Mouse (Mus musculus): ENCODE results near the gene AA467197. TPM values are rescaled to one million over a fixed set of nuclear protein-coding genes. Genes with fewer than 3 reads are reported as not detected.
A peak's percentile ranks its signal among the peaks of the same experiment; 100 is the strongest.

Gene AA467197
- polyA plus RNA-seq (2016; fragmentation: Nextera tagmentation; extraction: Ambion mirVana) = 0.67 and 0.70 TPM in 2 replicates

DNA sequence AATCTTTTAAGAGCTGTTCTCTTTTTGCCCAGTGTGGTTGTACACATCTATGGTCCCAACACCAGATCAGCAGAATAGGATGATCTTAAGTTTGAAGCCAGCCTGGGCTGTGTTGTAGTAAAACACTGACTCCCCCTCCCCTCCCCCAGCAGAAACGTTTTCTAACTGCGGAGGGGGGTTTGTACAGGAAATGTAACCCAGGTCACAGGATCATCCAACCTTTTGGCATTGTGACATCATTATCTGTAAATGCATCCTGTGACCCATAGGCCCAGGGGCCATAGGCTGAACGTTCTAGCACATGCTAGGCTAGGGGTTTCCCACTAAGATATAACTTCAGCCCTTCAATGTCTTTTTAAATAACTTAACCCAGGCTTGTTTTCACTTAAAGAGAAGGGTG is at the start of gene AA467197:
TSS of gene AA467197 (plus strand) at position 301 of the 400 bp plus-strand sequence.
- Histone ChIP-seq H3K9me3 (no peaks in the 10 kb centered on the region), H3K4me2 (peak within 1 kb of the TSS; percentile 74), H3K9ac (peak within 1 kb of the TSS; percentile 53), H3K27me3 (peaks cover 9% of the 10 kb centered on the region), H3K36me3 (replicated peaks) (peaks cover 19% of the 10 kb centered on the region), H3K27ac (no peak within 1 kb of the TSS), H3K4me3 (replicated peaks) (peak within 1 kb of the TSS; percentile 41), H3K4me1 (peaks cover 9% of the 10 kb centered on the region)
- 63% methylated on average over 3 of the region's 3 CpGs for WGBS
- no peak for ATAC-seq (ENCODE audit: low FRiP score)

DNA sequence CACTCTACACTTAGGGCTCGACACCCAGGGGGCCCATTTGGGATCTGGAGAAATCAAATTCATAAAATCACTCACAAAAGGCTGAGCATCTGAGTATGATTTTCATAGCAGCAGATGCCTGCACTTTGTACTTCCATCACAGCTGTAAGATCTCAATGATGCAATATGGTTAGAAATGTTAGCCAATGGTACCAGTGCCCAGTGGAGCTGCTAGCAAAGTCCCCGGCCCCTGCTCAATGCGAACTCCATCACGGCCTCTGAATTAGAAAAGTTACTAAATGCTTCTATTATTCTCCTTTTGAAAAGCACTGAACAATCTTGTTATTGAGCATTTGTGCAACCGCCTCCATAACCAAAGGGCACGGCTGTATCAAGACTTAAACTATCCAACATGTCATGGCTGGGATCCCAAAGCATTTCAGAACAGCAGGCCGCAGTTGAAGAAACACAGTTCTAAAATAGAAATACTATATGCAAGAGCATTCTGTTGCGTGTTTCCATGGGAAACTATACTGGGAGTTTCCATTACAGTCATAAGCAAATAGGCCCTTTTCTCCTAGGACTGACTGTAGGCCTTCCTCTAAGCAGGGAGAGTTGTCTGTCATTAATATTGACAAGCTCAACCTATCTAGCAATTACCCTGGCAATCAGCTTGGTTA is 48.8 kb upstream of the AA467197 start:
- H3K9ac ChIP-seq = no peak overlapping the region
- H3K4me2 ChIP-seq = no peak overlapping the region
- H3K27me3 ChIP-seq = no peaks in the 10 kb centered on the region
- 79% methylated on average over 8 of the region's 8 CpGs for whole genome bisulfite sequencing
- H3K9me3 ChIP-seq = no peaks in the 10 kb centered on the region
- H3K27ac ChIP-seq = no peak overlapping the region
- no peaks in the 10 kb centered on the region for H3K36me3 ChIP-seq (replicated peaks)
- H3K4me3 ChIP-seq (replicated peaks) = no peak overlapping the region
- ATAC-seq (ENCODE audit: low FRiP score) = no peak
- H3K4me1 ChIP-seq = 0 out of 2 replicates have a peak, but pooled peaks cover 2% of the 10 kb centered on the region

DNA sequence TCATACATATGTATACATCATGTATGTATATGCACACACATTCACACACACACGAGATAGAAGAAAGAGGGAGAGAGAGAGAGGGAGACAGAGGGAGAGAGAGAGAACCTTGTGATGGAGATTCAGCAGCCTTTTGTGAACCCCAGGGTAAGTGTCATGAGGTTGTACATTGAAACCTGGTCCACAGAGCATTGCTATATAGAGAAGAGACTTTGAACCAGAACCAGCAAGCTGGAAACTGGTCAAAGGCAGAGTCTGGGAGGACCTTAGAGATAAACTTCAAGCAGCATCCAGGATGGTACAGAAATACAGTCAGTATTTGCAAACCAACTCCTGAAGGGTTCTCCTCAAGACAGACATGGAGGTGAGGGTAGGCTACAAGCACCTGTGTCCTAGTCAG is 46.4 kb upstream of the AA467197 start:
- ATAC-seq (ENCODE audit: low FRiP score) = no peak
- H3K9ac ChIP-seq = no peak overlapping the region
- H3K4me3 ChIP-seq (replicated peaks) = no peak overlapping the region
- no peak overlapping the region for H3K4me2 ChIP-seq
- H3K4me1 ChIP-seq = 0 out of 2 replicates have a peak, but pooled peaks cover 2% of the 10 kb centered on the region
- no peaks in the 10 kb centered on the region for H3K36me3 ChIP-seq (replicated peaks)
- WGBS = 67% methylated on average over 1 of the region's 1 CpGs
- H3K27ac ChIP-seq = no peak overlapping the region
- H3K9me3 ChIP-seq = no peaks in the 10 kb centered on the region
- no peaks in the 10 kb centered on the region for H3K27me3 ChIP-seq

DNA sequence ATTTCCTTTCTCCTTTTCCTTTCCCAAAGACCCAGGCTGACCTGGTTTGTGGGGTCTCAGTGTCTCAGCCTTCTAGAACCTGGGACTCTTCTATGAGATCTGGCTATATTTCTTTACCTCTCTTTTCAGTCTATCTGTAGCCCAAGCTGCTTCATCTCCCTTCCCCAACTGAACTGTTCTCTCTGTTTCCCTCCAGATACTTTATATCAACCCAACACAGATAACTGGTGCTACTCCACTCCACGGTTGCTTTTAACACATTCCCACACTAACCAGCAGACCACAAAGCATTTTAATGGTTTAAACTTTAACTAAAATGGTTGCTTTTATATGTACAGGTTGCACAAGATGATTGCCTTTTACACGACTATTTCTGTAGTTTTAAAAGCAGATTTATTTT is 45.6 kb upstream of the AA467197 start:
- ATAC-seq (ENCODE audit: low FRiP score) = no peak
- no peaks in the 10 kb centered on the region for H3K9me3 ChIP-seq
- no peak overlapping the region for H3K27ac ChIP-seq
- 0 out of 2 replicates have a peak, but pooled peaks cover 2% of the 10 kb centered on the region for H3K4me1 ChIP-seq
- H3K27me3 ChIP-seq = no peaks in the 10 kb centered on the region
- WGBS = 78% methylated on average over 2 of the region's 2 CpGs
- no peak overlapping the region for H3K9ac ChIP-seq
- H3K4me3 ChIP-seq (replicated peaks) = no peak overlapping the region
- no peaks in the 10 kb centered on the region for H3K36me3 ChIP-seq (replicated peaks)
- no peak overlapping the region for H3K4me2 ChIP-seq

DNA sequence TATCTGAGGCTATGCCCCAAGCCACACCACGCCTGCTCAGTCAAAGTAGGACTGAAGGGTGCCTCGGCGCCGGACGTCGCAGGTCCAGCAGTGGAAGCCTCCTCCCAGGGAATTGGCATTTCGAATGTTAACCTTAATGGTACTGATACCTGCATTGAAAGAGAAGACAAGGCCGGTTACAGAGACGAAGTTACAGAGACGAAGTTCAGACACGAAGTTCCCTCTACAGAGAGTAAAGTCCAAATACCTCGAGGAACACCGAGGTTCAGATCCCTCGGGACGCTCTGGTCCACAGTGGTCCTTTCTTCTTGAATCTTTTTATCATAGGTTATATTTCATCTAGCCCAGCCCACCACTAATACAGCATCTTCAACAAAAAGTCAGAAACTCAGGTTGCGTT is 41.3 kb upstream of the AA467197 start:
- Histone ChIP-seq H3K27ac (no peak overlapping the region), H3K4me1 (no peaks in the 10 kb centered on the region), H3K27me3 (no peaks in the 10 kb centered on the region), H3K4me3 (replicated peaks) (no peak overlapping the region), H3K4me2 (no peak overlapping the region), H3K9me3 (no peaks in the 10 kb centered on the region), H3K9ac (no peak overlapping the region), H3K36me3 (replicated peaks) (no peaks in the 10 kb centered on the region)
- ATAC-seq (ENCODE audit: low FRiP score) = no peak
- 94% methylated on average over 16 of the region's 16 CpGs for WGBS

DNA sequence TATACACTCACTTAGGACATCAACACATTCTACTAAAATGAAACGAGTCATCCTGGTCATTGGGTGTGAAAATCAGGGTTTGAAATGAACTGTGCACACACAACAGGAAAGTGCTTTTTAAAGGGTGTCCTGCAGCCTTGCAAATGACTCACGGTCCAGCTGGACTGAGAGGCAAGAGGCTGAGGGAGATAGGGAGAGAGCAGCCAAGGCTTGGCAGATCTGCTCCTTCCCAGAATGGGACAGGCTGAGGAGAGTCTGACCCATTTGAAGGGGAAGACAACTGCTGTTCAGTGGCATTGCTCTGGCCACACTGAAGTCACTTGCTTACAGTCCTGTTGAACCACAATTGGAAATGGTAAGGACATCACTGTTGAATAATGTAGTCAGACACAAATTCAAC is 37.0 kb upstream of the AA467197 start:
- H3K36me3 ChIP-seq (replicated peaks) = no peaks in the 10 kb centered on the region
- no peaks in the 10 kb centered on the region for H3K27me3 ChIP-seq
- H3K4me1 ChIP-seq = no peaks in the 10 kb centered on the region
- H3K9ac ChIP-seq = no peak overlapping the region
- no peak for ATAC-seq (ENCODE audit: low FRiP score)
- H3K4me3 ChIP-seq (replicated peaks) = no peak overlapping the region
- H3K27ac ChIP-seq = no peak overlapping the region
- 88% methylated on average over 2 of the region's 2 CpGs for WGBS
- no peak overlapping the region for H3K4me2 ChIP-seq
- no peaks in the 10 kb centered on the region for H3K9me3 ChIP-seq

DNA sequence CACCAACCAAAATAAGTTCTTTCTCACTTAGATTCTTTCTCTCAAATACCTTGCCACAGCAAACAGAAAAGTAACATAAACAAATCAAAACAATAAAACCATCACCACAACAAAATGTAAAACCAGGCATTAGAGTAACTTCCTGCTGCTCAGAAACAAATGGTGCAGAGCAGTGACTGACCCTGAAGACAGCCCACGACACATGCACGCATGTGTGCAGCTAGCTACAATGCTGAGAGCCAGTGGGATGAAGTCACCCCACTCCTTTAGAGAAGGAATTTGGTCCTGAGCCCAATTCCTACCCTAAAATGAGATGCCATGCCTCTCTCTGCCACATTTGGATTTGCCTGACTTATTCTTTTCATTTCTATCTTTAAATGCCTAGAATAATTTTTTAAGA is 35.4 kb upstream of the AA467197 start:
- H3K4me3 ChIP-seq (replicated peaks) = no peak overlapping the region
- no peak overlapping the region for H3K9ac ChIP-seq
- no peak for ATAC-seq (ENCODE audit: low FRiP score)
- WGBS = 88% methylated on average over 2 of the region's 2 CpGs
- no peaks in the 10 kb centered on the region for H3K9me3 ChIP-seq
- H3K4me1 ChIP-seq = no peaks in the 10 kb centered on the region
- no peaks in the 10 kb centered on the region for H3K27me3 ChIP-seq
- H3K27ac ChIP-seq = no peak overlapping the region
- no peaks in the 10 kb centered on the region for H3K36me3 ChIP-seq (replicated peaks)
- no peak overlapping the region for H3K4me2 ChIP-seq

DNA sequence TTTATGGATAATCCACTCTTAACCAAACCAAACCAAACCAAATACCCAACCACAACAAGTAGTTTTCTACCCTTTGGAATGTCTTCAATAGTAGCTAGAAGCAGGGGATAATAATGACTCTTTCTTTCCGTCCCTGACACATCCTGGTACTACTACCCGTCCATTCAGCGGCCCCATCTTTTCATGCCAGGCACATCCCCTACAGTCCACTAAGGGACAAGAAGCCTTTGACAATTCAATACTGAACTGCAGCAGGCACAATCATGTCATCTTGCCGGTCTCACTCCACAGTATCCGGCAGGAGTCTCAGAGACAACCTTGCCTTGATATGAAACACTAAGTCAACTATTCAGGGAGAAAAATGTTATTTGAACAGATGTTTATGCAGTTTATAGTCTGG is 31.0 kb upstream of the AA467197 start:
- Histone ChIP-seq H3K36me3 (replicated peaks) (no peaks in the 10 kb centered on the region), H3K9ac (no peak overlapping the region), H3K4me2 (no peak overlapping the region), H3K27ac (no peak overlapping the region), H3K4me1 (0 out of 2 replicates have a peak, but pooled peaks cover 3% of the 10 kb centered on the region), H3K27me3 (0 out of 2 replicates have a peak, but pooled peaks cover 3% of the 10 kb centered on the region), H3K4me3 (replicated peaks) (no peak overlapping the region), H3K9me3 (no peaks in the 10 kb centered on the region)
- ATAC-seq (ENCODE audit: low FRiP score) = no peak
- WGBS = 82% methylated on average over 5 of the region's 5 CpGs

DNA sequence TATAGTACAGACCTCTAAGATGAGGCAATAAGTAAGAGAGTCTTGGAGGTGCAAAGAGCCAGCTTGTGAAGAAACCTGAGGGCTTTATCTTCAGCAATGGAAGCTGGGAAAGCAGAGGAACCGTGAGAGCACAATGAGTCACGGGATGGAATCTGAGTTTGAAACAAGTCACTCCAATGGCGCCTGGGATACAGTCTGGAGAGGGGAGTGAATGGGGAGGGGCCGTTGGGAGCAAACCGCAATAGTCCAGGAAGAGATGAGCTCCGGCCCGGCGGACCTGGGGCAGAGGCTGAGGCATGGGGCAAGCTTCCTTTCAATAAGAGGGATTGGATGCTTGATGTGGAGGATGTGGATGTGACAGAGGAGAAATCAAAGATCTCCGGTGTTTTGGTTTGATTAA is 28.0 kb upstream of the AA467197 start:
- 82% methylated on average over 9 of the region's 9 CpGs for WGBS

DNA sequence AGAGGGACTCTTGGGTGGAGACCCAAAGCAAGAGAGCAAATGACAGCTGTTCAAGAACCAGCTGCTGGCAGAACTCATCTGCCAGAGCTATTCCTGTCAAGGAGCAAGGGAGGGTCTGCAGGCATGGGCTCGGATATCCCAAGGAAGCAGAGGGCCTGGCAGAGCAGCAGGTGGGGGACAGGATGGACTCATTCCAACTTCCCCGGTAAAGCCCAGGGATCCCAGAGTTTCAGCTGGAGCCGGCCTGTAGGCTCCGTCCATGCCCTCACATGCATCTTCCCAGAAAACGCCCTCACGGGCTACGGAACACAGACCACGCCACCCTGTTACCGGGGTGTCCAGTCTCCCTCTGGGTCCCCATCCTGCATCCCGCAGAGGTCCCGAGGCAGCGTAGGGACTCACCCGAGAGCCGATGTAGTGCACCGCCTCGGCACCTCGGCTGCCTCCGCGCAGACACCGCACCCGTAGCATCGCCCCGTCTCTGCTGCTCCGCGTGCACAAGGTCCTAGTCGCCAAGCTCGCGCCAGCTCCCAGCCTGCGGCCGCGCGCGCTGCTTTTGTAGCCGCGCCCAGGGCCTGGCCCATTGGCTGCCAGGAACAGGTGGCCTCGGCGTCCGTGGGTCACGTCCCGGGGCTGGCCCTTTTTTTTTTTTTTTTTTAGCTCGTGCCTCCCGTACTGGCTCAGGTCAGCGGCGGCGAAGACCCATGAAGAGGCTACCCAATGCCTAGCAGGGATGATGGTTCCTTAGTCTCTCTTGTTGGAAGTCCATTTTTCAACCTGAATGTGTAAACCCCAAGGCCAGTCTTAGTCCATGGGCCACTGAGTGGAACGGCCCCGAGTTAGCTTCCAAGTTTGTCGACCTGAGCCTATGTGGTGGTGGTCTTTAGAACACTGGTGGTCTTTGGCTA is 25.8 kb upstream of the AA467197 start, which contains the start of gene Gatm:
TSS of gene Gatm (minus strand) at position 558 of the 908 bp plus-strand sequence.
- Histone ChIP-seq H3K9me3 (no peaks in the 10 kb centered on the region), H3K4me2 (peak within 1 kb of the TSS; percentile 82), H3K4me1 (0 out of 2 replicates have a peak, but pooled peaks cover 3% of the 10 kb centered on the region), H3K27me3 (peaks cover 13% of the 10 kb centered on the region), H3K36me3 (replicated peaks) (no peaks in the 10 kb centered on the region), H3K9ac (peak within 1 kb of the TSS; percentile 63), H3K27ac (no peak within 1 kb of the TSS), H3K4me3 (replicated peaks) (peak within 1 kb of the TSS; percentile 56)
- peak; percentile 97 for ATAC-seq (ENCODE audit: low FRiP score)
- WGBS = 3% methylated on average over 48 of the region's 48 CpGs

More for the DNA sequence above, 28.0 kb upstream of the AA467197 start:
- no peak overlapping the region for H3K27ac ChIP-seq
- H3K9ac ChIP-seq = no peak overlapping the region
- H3K36me3 ChIP-seq (replicated peaks) = no peaks in the 10 kb centered on the region
- no peak overlapping the region for H3K4me2 ChIP-seq
- no peaks in the 10 kb centered on the region for H3K9me3 ChIP-seq
- H3K27me3 ChIP-seq = peaks cover 13% of the 10 kb centered on the region
- ATAC-seq (ENCODE audit: low FRiP score) = no peak
- no peak overlapping the region for H3K4me3 ChIP-seq (replicated peaks)
- H3K4me1 ChIP-seq = 0 out of 2 replicates have a peak, but pooled peaks cover 3% of the 10 kb centered on the region

DNA sequence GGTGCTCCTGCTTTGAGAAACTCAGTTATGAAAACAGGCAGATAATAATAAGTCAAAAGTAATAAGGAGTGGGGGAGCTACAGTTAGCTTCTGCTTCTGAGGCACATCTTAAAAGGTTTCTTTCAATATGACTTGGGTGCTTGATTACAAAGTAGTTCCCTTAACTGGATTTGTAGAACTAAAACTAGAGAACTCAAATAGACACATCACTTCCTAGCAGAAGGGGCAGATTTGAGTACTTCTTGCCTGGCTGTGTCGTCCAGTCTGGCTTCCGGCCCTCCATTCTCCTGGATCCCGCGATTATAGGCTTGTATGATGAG is 25.2 kb upstream of the AA467197 start:
- Histone ChIP-seq H3K9ac (no peak overlapping the region), H3K36me3 (replicated peaks) (no peaks in the 10 kb centered on the region), H3K27me3 (peaks cover 13% of the 10 kb centered on the region), H3K4me2 (peak overlapping the region; percentile 82), H3K27ac (no peak overlapping the region), H3K4me1 (0 out of 2 replicates have a peak, but pooled peaks cover 3% of the 10 kb centered on the region), H3K9me3 (no peaks in the 10 kb centered on the region), H3K4me3 (replicated peaks) (peak overlapping the region; percentile 56)
- no peak for ATAC-seq (ENCODE audit: low FRiP score)
- WGBS = 89% methylated on average over 4 of the region's 4 CpGs

DNA sequence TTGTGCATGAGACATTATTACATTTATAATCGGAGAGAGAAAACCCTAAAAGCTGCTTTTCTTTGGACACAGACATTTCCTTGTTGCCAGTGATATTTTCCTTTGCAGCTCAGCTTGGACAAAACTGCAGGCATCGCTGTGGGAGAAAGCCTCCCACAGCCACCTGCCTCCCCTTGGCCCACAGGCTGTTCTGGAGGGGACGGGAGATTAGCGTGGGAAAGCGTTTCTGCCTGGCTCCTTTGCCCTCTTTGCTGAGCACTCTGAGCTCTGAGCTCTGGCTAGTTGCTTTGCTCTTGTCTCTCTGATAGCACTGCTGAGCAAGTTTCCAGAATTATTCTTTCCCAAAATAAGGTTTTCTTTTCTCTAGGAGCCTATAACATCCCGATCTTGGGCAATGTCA is 20.5 kb upstream of the AA467197 start:
- H3K4me2 ChIP-seq = no peak overlapping the region
- H3K4me1 ChIP-seq = 0 out of 2 replicates have a peak, but pooled peaks cover 4% of the 10 kb centered on the region
- no peak for ATAC-seq (ENCODE audit: low FRiP score)

More for the DNA sequence above, 20.5 kb upstream of the AA467197 start:
- peaks cover 10% of the 10 kb centered on the region for H3K27me3 ChIP-seq
- no peak overlapping the region for H3K9ac ChIP-seq
- 79% methylated on average over 6 of the region's 6 CpGs for WGBS
- no peak overlapping the region for H3K27ac ChIP-seq
- no peaks in the 10 kb centered on the region for H3K9me3 ChIP-seq
- H3K36me3 ChIP-seq (replicated peaks) = no peaks in the 10 kb centered on the region
- no peak overlapping the region for H3K4me3 ChIP-seq (replicated peaks)

Measured in forebrain, embryonic 12.5 days (tissue).